Mouse (Mus musculus) hindbrain, embryonic 16.5 days (tissue): ENCODE results near the gene Nptxr. TPM values are rescaled to one million over a fixed set of nuclear protein-coding genes. Genes with fewer than 3 reads are reported as not detected.

Experiments
- ATAC-seq: fragments of 200-750 bp; cut with Nextera tagmentation; 2 replicates; pipeline ENCODE4 v1.8.0; 2017; ENCODE audit warnings: moderate TSS enrichment, moderate library complexity
- H3K27ac ChIP-seq: fragments of 300-500 bp; sonication (generic); 2 replicates; pipeline ENCODE4 v1.5.1; 2014; ENCODE audit warnings: low read depth, mild to moderate bottlenecking, control low read depth, low read length, moderate library complexity
- H3K27me3 ChIP-seq: fragments of 300-500 bp; sonication (generic); replicated peaks from 2 replicates; pipeline ENCODE4 v1.6.1; 2014; ENCODE audit warnings: low read length; ENCODE audit not compliant: control insufficient read depth, insufficient read depth
- H3K36me3 ChIP-seq: fragments of 300-500 bp; sonication (generic); 2 replicates; pipeline ENCODE4 v1.6.1; 2014; ENCODE audit warnings: mild to moderate bottlenecking, low read length, moderate library complexity, mixed read lengths; ENCODE audit not compliant: control insufficient read depth, insufficient read depth
- H3K4me1 ChIP-seq: fragments of 300-500 bp; sonication (generic); 2 replicates; pipeline ENCODE4 v1.6.1; 2014; ENCODE audit warnings: low read depth, low read length; ENCODE audit not compliant: control insufficient read depth, insufficient read depth
- H3K4me2 ChIP-seq: fragments of 300-500 bp; sonication (generic); 2 replicates; pipeline ENCODE4 v1.6.1; 2014; ENCODE audit warnings: mild to moderate bottlenecking, low read length, control low read depth, moderate library complexity
- H3K4me3 ChIP-seq: fragments of 300-500 bp; sonication (generic); 2 replicates; pipeline ENCODE4 v1.5.1; 2014; ENCODE audit warnings: mild to moderate bottlenecking, low read length, control low read depth, moderate library complexity
- H3K9ac ChIP-seq: fragments of 300-500 bp; sonication (generic); 2 replicates; pipeline ENCODE4 v1.6.1; 2014; ENCODE audit warnings: low read depth, mild to moderate bottlenecking, control low read depth, low read length, moderate library complexity
- H3K9me3 ChIP-seq: fragments of 300-500 bp; sonication (generic); 2 replicates; pipeline ENCODE4 v1.6.1; 2014; ENCODE audit warnings: mild to moderate bottlenecking, low read length, moderate library complexity; ENCODE audit not compliant: control insufficient read depth
- WGBS: fragments of 180-500 bp; shearing (Covaris S2); extraction: QIAGEN DNeasy Blood & Tissue Kit; methylation state at CpG from one replicate; pipeline ENCODE4 v1.1.7; 2014; 5-methylcytosine and 5-hydroxymethylcytosine counted together
- polyA plus RNA-seq: library from polyadenylated mRNA; unstranded; fragments of >200 nt; fragmentation: Nextera tagmentation; extraction: Ambion mirVana; gene quantifications from 2 replicates; pipeline ENCODE4 v1.2.1, GENCODE M21; 2015

Gene Nptxr
- polyA plus RNA-seq, 1 experiment from 2014 or later: 44.1 TPM

- ATAC-seq: no peak
- Histone ChIP-seq H3K4me3 (no peak overlapping the region), H3K4me1 (no peaks in the 10 kb centered on the region), H3K27me3 (no peaks in the 10 kb centered on the region), H3K9me3 (no peaks in the 10 kb centered on the region), H3K27ac (no peak overlapping the region), H3K36me3 (no peaks in the 10 kb centered on the region), H3K9ac (no peak overlapping the region), H3K4me2 (no peak overlapping the region)
- WGBS: 95% methylated on average over 4 of the region's 4 CpGs
Measured at GRCm38 (mm10) chr15:79755176-79755575, 49.4 kb downstream of the Nptxr start.

DNA sequence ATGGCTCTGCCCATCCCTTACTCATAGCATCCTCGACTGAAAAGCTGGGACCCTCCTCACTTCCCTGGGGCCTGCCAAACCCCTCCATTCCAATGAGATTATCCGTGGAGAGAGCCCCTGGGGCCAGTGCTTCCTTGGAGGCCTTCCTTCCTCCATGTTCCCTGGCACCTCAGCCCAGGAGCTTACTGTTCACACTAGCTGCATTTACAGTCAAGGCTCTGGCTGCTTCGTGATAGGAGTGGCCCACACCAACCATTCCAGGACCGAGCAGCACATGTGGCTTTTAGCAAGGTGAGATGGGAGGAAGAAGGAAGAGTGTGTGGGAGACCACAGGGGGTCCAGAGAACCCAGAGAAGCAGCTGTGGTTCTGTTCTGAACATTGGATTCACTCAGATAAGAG lies 50.7 kb downstream of the Nptxr start:
- Histone ChIP-seq H3K9ac (peak overlapping the region; percentile 9; the same call in 1 of the 2 replicates), H3K9me3 (no peaks in the 10 kb centered on the region)
- 54% methylated on average over 4 of the region's 4 CpGs for WGBS

GRCm38 (mm10) chr15:79753420-79753752 lies 51.2 kb downstream of the Nptxr start:
- Histone ChIP-seq H3K36me3 (no peaks in the 10 kb centered on the region), H3K27ac (no peak overlapping the region), H3K27me3 (no peaks in the 10 kb centered on the region), H3K9ac (peak overlapping the region; percentile 9; the same call in 1 of the 2 replicates), H3K9me3 (no peaks in the 10 kb centered on the region), H3K4me2 (no peak overlapping the region), H3K4me1 (no peaks in the 10 kb centered on the region), H3K4me3 (no peak overlapping the region)
- ATAC-seq: peak; percentile 26; the same call in 1 of the 2 replicates
- WGBS: 90% methylated on average over 3 of the region's 3 CpGs

More for the DNA sequence above, 50.7 kb downstream of the Nptxr start:
- H3K27ac ChIP-seq: no peak overlapping the region
- no peak for ATAC-seq
- no peak overlapping the region for H3K4me2 ChIP-seq
- H3K36me3 ChIP-seq: no peaks in the 10 kb centered on the region
- H3K4me3 ChIP-seq: no peak overlapping the region
- H3K27me3 ChIP-seq: no peaks in the 10 kb centered on the region
- no peaks in the 10 kb centered on the region for H3K4me1 ChIP-seq

GRCm38 (mm10) chr15:79752742-79753419 lies 51.7 kb downstream of the Nptxr start:
- no peaks in the 10 kb centered on the region for H3K36me3 ChIP-seq
- ATAC-seq: peak; percentile 49
- WGBS: 21% methylated on average over 11 of the region's 11 CpGs
- no peaks in the 10 kb centered on the region for H3K4me1 ChIP-seq
- H3K4me2 ChIP-seq: no peak overlapping the region
- H3K9me3 ChIP-seq: no peaks in the 10 kb centered on the region
- no peak overlapping the region for H3K4me3 ChIP-seq
- H3K27ac ChIP-seq: no peak overlapping the region
- H3K9ac ChIP-seq: peak overlapping the region; percentile 11; the same call in 1 of the 2 replicates
- H3K27me3 ChIP-seq: no peaks in the 10 kb centered on the region

DNA sequence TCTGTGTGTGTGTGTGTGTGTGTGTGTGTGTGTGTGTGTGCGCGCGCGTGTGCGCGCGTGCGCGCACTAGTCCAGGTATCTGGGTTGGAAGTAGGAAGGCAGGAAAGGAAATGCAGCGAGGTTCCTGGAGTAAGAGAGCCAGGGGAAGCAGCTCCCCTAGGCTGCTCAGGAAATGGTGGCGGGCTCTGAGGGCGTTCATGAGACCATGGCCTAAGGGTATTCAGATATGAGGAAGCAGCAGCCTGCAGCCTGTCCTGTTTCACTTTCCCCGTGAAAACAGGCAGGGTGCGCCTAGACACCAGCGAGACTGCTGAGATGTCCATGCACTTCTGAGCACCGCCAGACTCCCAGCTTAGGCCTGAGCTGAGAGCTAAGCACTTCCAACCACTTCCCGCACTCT lies 52.8 kb downstream of the Nptxr start:
- H3K27ac ChIP-seq: no peak overlapping the region
- H3K27me3 ChIP-seq: no peaks in the 10 kb centered on the region
- H3K9me3 ChIP-seq: no peaks in the 10 kb centered on the region
- no peak for ATAC-seq
- no peak overlapping the region for H3K4me2 ChIP-seq
- H3K36me3 ChIP-seq: no peaks in the 10 kb centered on the region
- no peak overlapping the region for H3K4me3 ChIP-seq
- H3K9ac ChIP-seq: no peak overlapping the region
- 84% methylated on average over 17 of the region's 17 CpGs for WGBS
- no peaks in the 10 kb centered on the region for H3K4me1 ChIP-seq

DNA sequence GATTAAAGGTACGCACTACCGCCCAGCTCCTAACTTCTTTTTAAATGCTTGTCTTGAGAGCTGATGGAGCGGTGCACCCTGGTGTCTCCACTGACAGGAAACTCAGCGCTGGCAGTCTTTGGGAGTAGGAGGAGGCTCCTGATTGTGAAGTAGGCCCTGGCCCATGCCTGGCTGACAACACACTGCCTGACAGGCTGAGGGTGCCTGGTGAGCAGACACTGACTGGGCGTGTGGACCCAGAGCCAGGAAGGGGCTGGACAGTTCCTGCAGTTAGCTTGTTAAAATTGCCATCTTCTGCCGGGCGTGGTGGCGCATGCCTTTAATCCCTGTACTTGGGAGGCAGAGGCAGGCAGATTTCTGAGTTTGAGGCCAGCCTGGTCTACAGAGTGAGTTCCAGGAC lies 54.3 kb downstream of the Nptxr start:
- no peaks in the 10 kb centered on the region for H3K4me1 ChIP-seq
- H3K9ac ChIP-seq: no peak overlapping the region
- no peaks in the 10 kb centered on the region for H3K9me3 ChIP-seq
- no peaks in the 10 kb centered on the region for H3K36me3 ChIP-seq
- 86% methylated on average over 8 of the region's 8 CpGs for WGBS
- H3K4me3 ChIP-seq: no peak overlapping the region
- H3K27ac ChIP-seq: no peak overlapping the region
- no peaks in the 10 kb centered on the region for H3K27me3 ChIP-seq
- no peak for ATAC-seq
- H3K4me2 ChIP-seq: no peak overlapping the region

DNA sequence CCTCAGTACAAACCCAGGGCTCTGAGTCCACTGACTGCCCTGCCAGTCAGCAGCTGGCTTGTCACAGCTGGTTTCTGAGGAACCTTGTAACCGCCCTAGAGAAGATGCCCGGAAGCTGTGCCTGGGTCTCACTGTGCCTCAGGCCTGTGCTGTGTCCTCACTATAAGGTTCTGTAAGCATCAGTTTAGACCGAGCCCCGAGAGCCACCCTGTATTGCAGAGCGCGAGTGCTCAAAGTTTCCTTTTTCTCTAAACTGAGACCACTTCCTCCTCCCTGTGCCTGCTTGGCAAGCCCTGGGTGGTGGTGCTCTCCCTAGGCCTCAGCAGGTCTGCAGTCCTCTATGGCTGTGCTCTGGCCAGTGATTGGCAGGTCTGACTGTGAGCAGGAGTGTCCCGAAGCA lies 55.4 kb downstream of the Nptxr start:
- no peak overlapping the region for H3K27ac ChIP-seq
- H3K9ac ChIP-seq: no peak overlapping the region
- no peak for ATAC-seq
- no peaks in the 10 kb centered on the region for H3K36me3 ChIP-seq
- H3K4me2 ChIP-seq: no peak overlapping the region
- no peak overlapping the region for H3K4me3 ChIP-seq
- H3K27me3 ChIP-seq: no peaks in the 10 kb centered on the region
- H3K4me1 ChIP-seq: no peaks in the 10 kb centered on the region
- 92% methylated on average over 7 of the region's 7 CpGs for WGBS
- H3K9me3 ChIP-seq: no peaks in the 10 kb centered on the region

- Histone ChIP-seq H3K9ac (no peak overlapping the region), H3K27ac (no peak overlapping the region), H3K4me1 (peaks cover under 1% of the 10 kb centered on the region; the same call in 1 of the 2 replicates), H3K36me3 (no peaks in the 10 kb centered on the region), H3K27me3 (no peaks in the 10 kb centered on the region), H3K4me3 (no peak overlapping the region), H3K9me3 (no peaks in the 10 kb centered on the region), H3K4me2 (no peak overlapping the region)
- 49% methylated on average over 11 of the region's 11 CpGs for WGBS
- no peak for ATAC-seq
Measured at GRCm38 (mm10) chr15:79747998-79748397, 56.6 kb downstream of the Nptxr start.

- Histone ChIP-seq H3K27ac (no peak overlapping the region), H3K4me1 (peaks cover 9% of the 10 kb centered on the region), H3K4me2 (no peak overlapping the region), H3K27me3 (no peaks in the 10 kb centered on the region), H3K9me3 (no peaks in the 10 kb centered on the region), H3K36me3 (no peaks in the 10 kb centered on the region), H3K4me3 (no peak overlapping the region), H3K9ac (no peak overlapping the region)
- 84% methylated on average over 5 of the region's 5 CpGs for WGBS
- no peak for ATAC-seq
Measured at GRCm38 (mm10) chr15:79745883-79746282, 58.7 kb downstream of the Nptxr start.
